Mouse (Mus musculus) layer of hippocampus, postnatal 14 days (tissue): ENCODE data around the gene Asb17. TPM values are rescaled to one million over a fixed set of nuclear protein-coding genes. Genes with fewer than 3 reads are reported as not detected.
"Not testable (repeated sequence)": the region's sequence is repeated elsewhere in the genome, so short reads cannot be mapped to it uniquely, and the experiment has no call there.

Source experiments
- DNase-seq, 2 experiments: peaks; one replicate each; pipeline ENCODE4 v3.0.0; 2021 to 2022; ENCODE audit warnings: low spot score in 2 of 2, mixed read lengths in 1 of 2
- total RNA-seq, 2 experiments: library from RNA; stranded (reverse); gene quantifications; 2 replicates each; pipeline ENCODE4 v1.2.3; 2021

Gene Asb17
- total RNA-seq, 2 experiments from 2014 or later: not detected

GRCm38 (mm10) chr3:153831873-153832653 is 11.9 kb upstream of the Asb17 start:
- no peak for DNase-seq

DNA sequence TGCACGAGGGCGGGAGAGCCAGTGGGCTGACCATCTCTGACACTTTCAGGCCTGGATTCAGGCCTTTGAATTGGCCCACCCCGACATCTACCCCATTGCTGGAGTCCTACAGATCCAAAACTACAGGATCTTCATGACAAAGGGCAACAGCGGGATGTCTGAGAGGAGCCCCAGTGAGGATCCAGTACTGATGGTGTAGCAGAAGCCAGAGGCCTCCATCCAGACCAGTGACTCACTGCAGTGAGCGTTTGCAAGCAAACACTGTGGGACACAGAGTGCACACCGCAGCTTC is 11.4 kb upstream of the Asb17 start:
- DNase-seq: no peak

GRCm38 (mm10) chr3:153834071-153834470 is 9.9 kb upstream of the Asb17 start:
- no peak for DNase-seq

GRCm38 (mm10) chr3:153835455-153836086 is 8.4 kb upstream of the Asb17 start:
- peak; percentile 17 to 40 for DNase-seq

GRCm38 (mm10) chr3:153836316-153836715 is 7.7 kb upstream of the Asb17 start:
- no peak for DNase-seq

GRCm38 (mm10) chr3:153837593-153837992 is 6.4 kb upstream of the Asb17 start:
- no peak for DNase-seq

GRCm38 (mm10) chr3:153844757-153845156 is 748 bp downstream of the Asb17 start:
- DNase-seq: no peak

- DNase-seq: no peak
Measured at GRCm38 (mm10) chr3:153845500-153845899, 1.5 kb downstream of the Asb17 start.

- no peak for DNase-seq
Measured at GRCm38 (mm10) chr3:153846109-153846508, 2.1 kb downstream of the Asb17 start.

- DNase-seq: no peak
Measured at GRCm38 (mm10) chr3:153847207-153847733, 3.3 kb downstream of the Asb17 start.

- no peak for DNase-seq
Measured at GRCm38 (mm10) chr3:153849368-153850015, 5.5 kb downstream of the Asb17 start.

DNA sequence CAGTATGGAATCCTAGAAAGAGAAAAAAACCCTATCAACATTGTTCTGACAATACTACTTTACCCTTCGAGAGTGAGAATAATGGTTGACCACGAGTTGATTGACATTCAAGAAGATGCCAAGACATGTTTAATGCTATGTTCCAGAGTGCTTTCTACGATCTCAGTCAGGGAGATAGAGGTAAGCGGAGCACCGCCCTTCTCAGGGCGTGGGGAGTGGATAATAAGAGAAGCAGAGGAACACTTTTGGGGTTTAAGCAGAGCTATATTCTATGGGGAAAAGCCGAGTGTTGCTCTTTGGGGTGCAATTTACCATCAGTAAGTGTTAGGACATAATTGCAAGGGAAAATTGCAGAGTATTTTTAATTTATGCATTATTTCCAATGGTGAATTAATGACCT is 6.8 kb downstream of the Asb17 start:
- no peak for DNase-seq

DNA sequence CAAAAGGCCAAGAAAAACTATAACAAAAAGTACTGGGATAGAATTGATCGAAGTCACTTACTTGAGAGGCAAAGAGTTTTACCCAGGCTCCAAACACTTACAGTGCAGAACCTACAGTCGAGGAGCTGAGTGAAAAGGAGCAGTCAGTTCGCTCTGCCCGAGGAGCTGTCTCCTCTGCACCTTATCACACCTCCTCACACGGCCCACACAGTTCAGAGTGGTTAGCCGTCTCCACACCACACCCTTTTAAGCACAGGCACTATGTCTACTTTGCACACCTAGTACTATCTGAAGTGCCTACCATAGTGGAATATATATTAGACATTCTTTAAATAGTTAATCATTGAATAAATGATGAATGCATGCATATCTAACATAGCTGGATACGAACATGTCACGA is 8.3 kb downstream of the Asb17 start:
- no peak for DNase-seq

GRCm38 (mm10) chr3:153858350-153859001 is 14.5 kb downstream of the Asb17 start:
- no peak for DNase-seq

DNA sequence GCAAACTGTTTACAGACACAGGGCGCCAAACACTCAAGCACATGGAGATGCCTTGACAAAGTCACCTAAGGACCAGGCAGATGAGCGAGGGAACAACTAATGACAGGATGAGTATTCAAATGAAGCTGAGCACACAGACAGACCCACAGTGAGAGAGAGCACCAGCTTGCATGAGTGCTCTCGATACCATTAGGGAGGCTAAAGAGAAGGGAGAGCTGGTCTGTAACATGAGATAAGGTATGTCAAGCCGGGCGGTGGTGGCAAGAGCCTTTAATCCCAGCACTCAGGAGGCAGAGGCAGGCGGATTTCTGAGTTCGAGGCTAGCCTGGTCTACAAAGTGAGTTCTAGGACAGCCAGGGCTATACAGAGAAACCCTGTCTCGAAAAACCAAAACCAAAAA is 16.4 kb downstream of the Asb17 start:
- not testable (repeated sequence) for DNase-seq

DNA sequence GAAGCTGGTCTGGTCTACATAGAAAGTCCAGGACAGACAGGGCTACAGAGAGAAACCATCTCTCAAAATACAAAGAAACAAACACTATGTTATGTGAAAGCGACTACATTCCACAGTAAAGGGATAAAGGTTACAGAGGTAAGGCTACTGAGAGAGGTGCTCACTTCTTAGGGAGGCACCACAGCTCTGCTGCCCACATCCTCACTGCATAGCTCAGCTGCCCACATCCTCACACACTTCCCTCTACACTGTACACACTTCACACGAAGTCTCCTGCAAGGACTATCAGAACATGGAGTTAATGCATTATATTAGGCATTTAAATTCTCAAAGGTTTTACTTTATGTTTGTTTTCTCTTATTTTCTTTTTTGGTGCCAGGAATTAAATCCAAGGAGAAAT is 19.8 kb downstream of the Asb17 start:
- no peak for DNase-seq

DNA sequence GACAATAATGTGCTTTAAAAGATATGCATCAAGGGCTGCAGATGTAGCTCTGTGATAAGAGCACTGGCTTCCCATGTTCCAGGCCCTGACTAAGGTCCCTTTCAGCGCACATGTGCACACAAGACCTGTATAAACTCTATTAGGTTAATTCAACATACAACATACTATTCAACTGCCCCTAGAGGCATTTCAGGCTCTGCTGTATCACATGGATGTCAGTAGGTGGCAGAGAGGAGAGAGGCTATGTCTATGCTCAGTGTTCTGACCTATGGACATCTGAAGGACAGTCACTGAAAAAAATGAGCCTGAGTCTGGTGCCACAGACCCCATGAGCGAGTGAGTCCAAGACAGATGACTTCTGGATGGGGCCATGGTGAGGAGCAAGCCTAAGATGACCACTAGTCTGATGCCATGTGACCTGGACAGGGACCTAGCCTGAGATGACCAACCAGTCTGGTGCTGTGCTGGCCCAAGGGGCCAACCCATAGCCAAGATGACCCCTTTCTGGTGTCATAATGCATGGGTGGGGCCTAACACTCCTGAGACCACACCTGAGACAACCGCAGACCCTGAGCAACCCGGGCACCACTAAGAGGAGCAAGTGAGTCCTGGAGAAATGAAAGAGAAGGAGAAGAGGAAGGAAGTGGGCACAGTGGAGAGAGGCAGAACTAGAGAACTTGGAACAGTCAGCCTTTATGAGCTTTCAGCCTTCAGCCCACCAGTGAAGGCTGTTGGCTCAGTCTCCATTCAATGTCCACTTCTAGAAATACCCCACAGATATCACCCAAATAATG is 20.8 kb downstream of the Asb17 start:
- no peak for DNase-seq

DNA sequence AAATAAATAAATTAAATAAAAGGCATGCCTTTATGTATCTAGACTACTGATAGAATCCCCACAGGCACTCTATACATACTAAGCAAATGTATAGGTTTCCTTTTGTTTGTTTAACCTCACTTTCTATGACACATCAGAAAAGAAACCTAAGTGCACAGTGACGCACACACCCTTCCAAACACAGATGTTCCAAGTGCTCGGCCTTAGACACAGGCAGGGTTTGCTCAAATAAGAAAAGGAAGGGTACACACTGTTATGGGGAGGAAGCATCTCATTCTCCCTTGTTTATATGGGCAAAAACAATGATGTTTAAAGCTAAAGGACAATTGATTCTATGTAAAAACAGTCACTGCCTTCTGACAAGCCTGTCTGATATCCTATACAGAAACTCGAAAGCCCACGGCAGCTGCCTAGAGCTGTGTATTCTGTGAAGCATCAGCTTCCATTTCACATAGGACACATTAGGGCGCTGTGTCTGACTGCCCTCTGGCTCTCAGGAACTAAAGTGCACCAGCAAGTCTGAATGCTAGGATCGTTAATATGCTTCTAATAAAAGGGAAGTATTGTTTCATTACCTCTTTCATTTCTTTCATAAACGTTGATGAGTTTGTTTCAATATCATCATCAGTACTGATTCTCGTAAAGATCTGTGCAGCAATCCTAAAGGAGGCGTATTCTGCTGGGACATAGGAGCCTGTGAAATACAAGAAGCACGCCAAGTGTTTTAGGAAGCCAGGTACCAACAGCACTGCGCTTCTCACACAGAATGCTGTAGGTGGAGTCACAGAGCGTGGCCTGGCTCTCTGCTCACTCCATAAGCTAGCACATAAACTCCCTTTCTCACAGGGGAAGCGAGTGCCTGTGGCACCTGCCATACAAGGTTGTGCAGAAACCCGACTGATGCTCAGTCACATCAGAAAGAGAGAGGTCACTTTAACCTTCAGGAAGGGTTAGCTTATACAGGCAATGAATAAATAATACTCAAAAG is 23.4 kb downstream of the Asb17 start:
- DNase-seq: no peak

- DNase-seq: no peak
Measured at GRCm38 (mm10) chr3:153871396-153871795, 27.4 kb downstream of the Asb17 start.

DNA sequence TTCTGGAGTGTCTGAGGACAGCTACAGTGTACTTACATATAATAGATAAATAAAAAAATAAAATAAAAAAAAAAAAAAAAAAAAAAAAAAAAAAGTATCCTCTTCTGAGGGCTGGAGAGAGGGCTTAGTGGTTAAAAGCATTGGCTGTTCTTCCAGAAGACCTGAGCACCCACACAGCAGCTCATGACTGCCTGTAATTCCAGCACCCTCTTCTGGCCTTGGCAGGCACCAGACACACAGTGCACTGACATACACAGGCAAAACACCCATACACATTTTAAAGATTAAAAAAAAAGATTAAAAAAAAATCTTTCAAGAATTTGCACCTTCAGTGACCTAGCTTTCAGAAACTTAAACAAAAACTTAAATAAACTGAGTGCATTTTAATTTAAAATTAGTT is 42.3 kb downstream of the Asb17 start:
- no peak for DNase-seq
